Mouse (Mus musculus) lung, embryonic 14.5 days (tissue): ENCODE measurements at regions not wholly inside any gene's neighbourhood (a gene's known extent, or its start where the extent isn't known, plus 50 kb on each side); places are given as distances from the start of the nearest gene placed in this dataset.

ENCODE experiments used
- ATAC-seq: fragments of 200-750 bp; cut with Nextera tagmentation; 2 replicates; pipeline ENCODE4 v1.8.0; 2017; ENCODE audit warnings: mild to moderate bottlenecking, moderate TSS enrichment, moderate library complexity; ENCODE audit not compliant: insufficient read depth
- DNase-seq: peaks from one replicate; pipeline ENCODE4 v3.0.0-alpha.2; 2015
- H3K27ac ChIP-seq: fragments of 300-500 bp; sonication (generic); 2 replicates; pipeline ENCODE4 v1.5.1; 2014; ENCODE audit warnings: low read depth, mild to moderate bottlenecking, moderate library complexity
- H3K27me3 ChIP-seq: fragments of 300-500 bp; sonication (generic); 2 replicates; pipeline ENCODE4 v1.6.1; 2014; ENCODE audit warnings: low read length, control low read depth; ENCODE audit not compliant: insufficient read depth
- H3K36me3 ChIP-seq: fragments of 300-500 bp; sonication (generic); 2 replicates; pipeline ENCODE4 v1.6.1; 2014; ENCODE audit warnings: control low read depth; ENCODE audit not compliant: insufficient read depth
- H3K4me1 ChIP-seq: fragments of 300-500 bp; sonication (generic); 2 replicates; pipeline ENCODE4 v1.6.1; 2014; ENCODE audit warnings: antibody characterized with exemption, control low read depth; ENCODE audit not compliant: insufficient read depth
- H3K4me2 ChIP-seq: fragments of 300-500 bp; sonication (generic); 2 replicates; pipeline ENCODE4 v1.6.1; 2014; ENCODE audit warnings: mild to moderate bottlenecking
- H3K4me3 ChIP-seq: fragments of 300-500 bp; sonication (generic); 2 replicates; pipeline ENCODE4 v1.5.1; 2014; ENCODE audit warnings: low read depth, low read length
- H3K9ac ChIP-seq: fragments of 300-500 bp; sonication (generic); 2 replicates; pipeline ENCODE4 v1.6.1; 2014
- H3K9me3 ChIP-seq: fragments of 300-500 bp; sonication (generic); 2 replicates; pipeline ENCODE4 v1.6.1; 2016; ENCODE audit warnings: low read depth, low read length, control low read depth
- CTCF ChIP-seq: IDR thresholded peaks from 2 replicates; pipeline ENCODE4 v1.5.1; 2016; ENCODE audit warnings: antibody characterized with exemption, low read depth
- WGBS: fragments of 180-500 bp; shearing (Covaris S2); extraction: QIAGEN DNeasy Blood & Tissue Kit; methylation state at CpG from one replicate; pipeline ENCODE4 v1.1.7; 2014; 5-methylcytosine and 5-hydroxymethylcytosine counted together

DNA sequence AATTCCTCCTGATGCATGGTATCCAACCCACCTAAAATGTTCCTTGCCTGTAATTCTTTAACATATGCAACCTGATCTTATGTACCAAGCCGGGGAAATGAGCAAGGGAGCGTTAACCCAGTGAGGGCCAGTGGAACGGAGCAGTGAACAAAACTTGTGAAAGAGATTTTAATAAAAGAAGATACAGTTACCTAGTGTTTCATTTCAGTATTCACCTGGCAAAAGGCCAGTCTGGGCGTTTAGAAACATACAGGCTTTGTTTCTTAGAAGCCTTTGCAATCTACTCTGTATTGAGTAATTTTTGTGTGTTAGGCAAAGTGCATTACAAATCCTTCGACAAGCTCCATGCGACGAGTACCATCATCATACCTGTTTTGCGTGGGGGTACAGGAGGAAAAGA lies 91.1 kb downstream of the Gm10260 start:
- 66% methylated on average over 8 of the region's 8 CpGs for WGBS
- Histone ChIP-seq H3K9ac (no peak overlapping the region), H3K9me3 (no peaks in the 10 kb centered on the region), H3K36me3 (no peaks in the 10 kb centered on the region), H3K4me2 (no peak overlapping the region), H3K27me3 (no peaks in the 10 kb centered on the region), H3K27ac (no peak overlapping the region), H3K4me1 (no peaks in the 10 kb centered on the region), H3K4me3 (no peak overlapping the region)
- ATAC-seq (no peak), DNase-seq (peak; percentile 46)
- TF ChIP-seq CTCF: no peak

DNA sequence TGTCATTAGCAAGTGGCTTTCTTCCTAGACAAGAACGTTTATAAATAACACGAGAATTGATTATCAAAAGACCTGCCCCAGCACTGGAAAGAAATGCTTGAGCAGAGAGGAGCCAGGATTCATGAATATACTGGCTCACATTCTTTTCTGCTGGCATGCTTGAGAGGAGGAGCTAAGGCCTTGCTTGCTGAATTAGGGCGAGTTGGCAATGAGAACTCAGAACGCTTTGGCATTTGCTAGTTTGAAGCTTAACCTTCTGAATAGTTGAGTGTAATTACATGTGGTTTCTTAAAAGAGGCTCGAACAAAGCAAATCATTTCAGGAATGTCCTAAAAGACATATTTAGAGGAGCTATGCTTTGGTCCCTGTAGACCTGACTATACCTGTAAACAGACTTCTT lies 91.5 kb downstream of the Gm10260 start:
- H3K4me2 ChIP-seq: no peak overlapping the region
- H3K36me3 ChIP-seq: no peaks in the 10 kb centered on the region
- no peaks in the 10 kb centered on the region for H3K4me1 ChIP-seq
- 26% methylated on average over 5 of the region's 5 CpGs for WGBS
- no peak for TF ChIP-seq CTCF
- H3K27ac ChIP-seq: 0 out of 2 replicates have a peak overlapping the region, but pooled peaks have one; percentile 26
- peak; percentile 43 for DNase-seq
- ATAC-seq: no peak
- no peak overlapping the region for H3K9ac ChIP-seq
- H3K27me3 ChIP-seq: no peaks in the 10 kb centered on the region
- H3K9me3 ChIP-seq: no peaks in the 10 kb centered on the region
- H3K4me3 ChIP-seq: no peak overlapping the region

DNA sequence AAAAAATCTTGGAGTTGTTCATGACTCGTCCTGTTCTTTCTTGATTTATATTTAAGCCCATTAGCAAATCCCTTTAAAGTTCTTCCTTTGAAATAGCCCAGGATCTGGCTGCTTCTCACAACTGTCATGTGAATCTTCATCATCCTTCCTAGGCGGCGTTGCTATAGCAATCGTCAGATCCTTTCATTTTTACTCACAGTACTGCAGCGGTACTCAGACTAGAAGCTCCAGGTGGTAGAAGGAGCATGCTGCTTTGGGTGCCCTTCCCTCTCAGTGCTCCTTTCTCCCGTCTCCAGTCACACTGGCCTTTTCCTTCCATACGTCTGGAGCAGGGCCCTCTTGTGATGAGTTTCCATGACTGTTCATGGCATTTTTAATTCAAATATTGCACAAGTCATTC lies 93.1 kb downstream of the Gm10260 start:
- no peaks in the 10 kb centered on the region for H3K9me3 ChIP-seq
- H3K4me3 ChIP-seq: no peak overlapping the region
- no peaks in the 10 kb centered on the region for H3K27me3 ChIP-seq
- ATAC-seq (no peak), DNase-seq (no peak)
- no peaks in the 10 kb centered on the region for H3K36me3 ChIP-seq
- H3K4me1 ChIP-seq: peaks cover 5% of the 10 kb centered on the region
- no peak overlapping the region for H3K27ac ChIP-seq
- TF ChIP-seq CTCF: no peak
- WGBS: 81% methylated on average over 7 of the region's 7 CpGs
- H3K4me2 ChIP-seq: no peak overlapping the region
- no peak overlapping the region for H3K9ac ChIP-seq

DNA sequence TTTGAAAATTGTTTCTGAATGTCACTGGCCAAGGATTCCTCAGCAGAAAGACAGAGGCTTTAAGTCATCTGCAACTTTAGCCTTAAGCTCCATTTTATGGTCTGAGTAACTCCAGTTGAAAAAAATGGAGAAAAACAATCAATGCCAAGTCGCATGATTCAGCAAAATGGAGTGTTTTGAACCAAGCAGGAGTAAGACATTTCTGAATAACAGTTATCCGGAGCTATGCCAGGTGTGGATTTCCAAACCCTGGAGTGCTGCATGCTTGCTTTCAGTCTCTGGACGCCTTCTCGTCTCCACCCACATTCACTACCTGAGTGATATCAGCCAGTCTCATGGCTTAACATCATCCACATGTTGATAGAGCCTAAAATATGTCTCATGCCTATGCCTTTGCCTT lies 93.7 kb downstream of the Gm10260 start:
- H3K4me1 ChIP-seq: peaks cover 6% of the 10 kb centered on the region
- no peak for TF ChIP-seq CTCF
- no peaks in the 10 kb centered on the region for H3K27me3 ChIP-seq
- H3K36me3 ChIP-seq: no peaks in the 10 kb centered on the region
- H3K4me3 ChIP-seq: no peak overlapping the region
- no peaks in the 10 kb centered on the region for H3K9me3 ChIP-seq
- no peak overlapping the region; the same call in 1 of the 2 replicates for H3K27ac ChIP-seq
- ATAC-seq: no peak
- no peak for DNase-seq
- 82% methylated on average over 4 of the region's 4 CpGs for WGBS
- H3K9ac ChIP-seq: no peak overlapping the region
- no peak overlapping the region for H3K4me2 ChIP-seq

DNA sequence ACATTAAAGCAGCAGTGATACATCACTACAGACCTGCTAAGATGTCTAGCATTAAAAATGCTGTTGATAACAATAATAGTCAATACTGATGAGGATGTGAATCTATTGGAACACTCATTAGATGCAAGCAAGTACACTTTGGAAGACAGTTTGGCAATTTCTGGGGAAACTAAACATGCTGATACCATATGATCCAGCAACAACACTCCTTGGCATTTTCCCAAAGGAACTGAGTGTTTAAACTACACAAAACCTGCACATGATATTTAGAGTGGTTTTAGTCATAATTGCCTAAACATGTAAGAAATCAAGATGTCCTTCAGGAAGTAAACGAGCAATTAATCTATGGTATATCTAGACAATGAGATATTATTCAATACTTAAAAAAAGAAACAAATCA lies 95.2 kb downstream of the Gm10260 start:
- H3K27me3 ChIP-seq: no peaks in the 10 kb centered on the region
- TF ChIP-seq CTCF: no peak
- no peak overlapping the region for H3K4me2 ChIP-seq
- WGBS: 49% methylated on average over 1 of the region's 1 CpGs
- DNase-seq: peak; percentile 72
- H3K4me1 ChIP-seq: peaks cover 15% of the 10 kb centered on the region
- ATAC-seq: no peak
- H3K9me3 ChIP-seq: no peaks in the 10 kb centered on the region
- no peak overlapping the region for H3K4me3 ChIP-seq
- H3K9ac ChIP-seq: no peak overlapping the region
- no peaks in the 10 kb centered on the region for H3K36me3 ChIP-seq
- H3K27ac ChIP-seq: no peak overlapping the region

DNA sequence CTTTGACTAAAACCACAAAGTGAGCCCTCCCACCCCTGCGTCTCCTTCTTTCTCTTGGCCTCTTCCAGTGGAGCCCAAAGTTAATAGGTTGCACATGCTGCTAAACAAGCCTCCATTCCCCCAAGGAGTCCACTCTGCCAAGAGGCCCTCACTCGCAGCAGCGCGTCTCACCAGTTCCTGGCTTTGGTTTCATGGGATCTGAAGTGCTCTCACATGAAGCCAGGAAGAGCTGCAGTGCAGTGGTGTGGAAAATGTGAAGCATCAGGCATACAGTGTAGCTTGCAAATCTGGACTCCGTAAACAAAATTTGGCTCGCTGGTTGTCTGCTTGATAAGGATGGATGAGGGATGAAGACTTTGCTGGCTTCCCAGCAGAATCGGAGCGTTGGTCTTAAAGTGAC lies 97.7 kb downstream of the Gm10260 start:
- Histone ChIP-seq H3K4me3 (no peak overlapping the region), H3K9me3 (no peaks in the 10 kb centered on the region), H3K9ac (no peak overlapping the region), H3K4me2 (no peak overlapping the region), H3K27me3 (no peaks in the 10 kb centered on the region), H3K27ac (peak overlapping the region; percentile 67; the same call in 1 of the 2 replicates), H3K36me3 (no peaks in the 10 kb centered on the region), H3K4me1 (peaks cover 18% of the 10 kb centered on the region)
- peak; percentile 71 for ATAC-seq
- TF ChIP-seq CTCF: no peak
- DNase-seq: peak; percentile 78
- 29% methylated on average over 8 of the region's 8 CpGs for WGBS

DNA sequence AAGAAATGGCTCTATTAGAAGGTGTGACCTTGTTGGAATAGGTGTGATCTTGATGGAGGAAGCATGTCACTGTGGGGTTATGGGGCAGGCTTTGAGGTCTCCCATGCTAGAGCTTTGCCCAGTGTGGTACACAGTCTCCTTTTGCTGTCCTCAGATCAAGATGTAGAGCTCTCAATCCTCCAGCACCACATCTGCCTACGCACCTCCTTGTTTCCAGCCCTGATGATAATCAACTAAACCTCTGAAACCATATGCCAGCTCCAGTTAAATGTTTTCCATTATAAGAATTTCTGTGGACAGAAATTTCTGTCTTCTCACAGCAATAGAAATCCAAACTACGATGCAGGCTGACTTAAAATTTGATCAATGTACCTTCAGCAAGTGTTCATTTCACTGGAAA lies 103.8 kb downstream of the Gm10260 start:
- no peaks in the 10 kb centered on the region for H3K36me3 ChIP-seq
- no peaks in the 10 kb centered on the region for H3K27me3 ChIP-seq
- ATAC-seq: no peak
- no peak overlapping the region for H3K27ac ChIP-seq
- WGBS: 95% methylated on average over 2 of the region's 2 CpGs
- no peak overlapping the region for H3K9ac ChIP-seq
- peaks cover 11% of the 10 kb centered on the region for H3K4me1 ChIP-seq
- no peak for DNase-seq
- H3K9me3 ChIP-seq: no peaks in the 10 kb centered on the region
- no peak overlapping the region for H3K4me2 ChIP-seq
- no peak overlapping the region for H3K4me3 ChIP-seq
- TF ChIP-seq CTCF: no peak

DNA sequence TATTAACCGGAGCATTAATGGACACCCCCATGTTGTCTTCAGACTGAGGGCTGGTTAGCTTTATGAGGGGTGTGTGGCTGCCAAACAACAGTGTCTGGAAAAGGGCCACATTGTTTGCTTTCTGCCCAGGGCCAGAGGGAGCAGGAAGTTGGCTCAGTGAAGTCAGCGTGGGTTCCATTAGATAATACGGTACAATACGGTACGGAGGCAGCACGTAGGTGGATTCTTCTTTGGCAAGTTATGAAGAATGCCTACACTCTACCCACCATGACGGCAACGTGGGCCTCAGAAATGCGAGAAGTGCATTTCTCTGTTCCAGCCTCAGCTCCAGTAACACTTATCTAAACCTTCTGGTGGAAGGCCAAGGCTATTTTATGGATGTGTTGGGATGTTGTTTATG lies 108.2 kb downstream of the Gm10260 start:
- WGBS: 81% methylated on average over 9 of the region's 9 CpGs
- Histone ChIP-seq H3K4me2 (no peak overlapping the region), H3K27ac (no peak overlapping the region), H3K27me3 (no peaks in the 10 kb centered on the region), H3K4me1 (no peaks in the 10 kb centered on the region; the same call in 1 of the 2 replicates), H3K9ac (no peak overlapping the region), H3K9me3 (no peaks in the 10 kb centered on the region), H3K36me3 (no peaks in the 10 kb centered on the region), H3K4me3 (no peak overlapping the region)
- no peak for DNase-seq
- no peak for TF ChIP-seq CTCF
- ATAC-seq: no peak
